Mouse (Mus musculus): ENCODE measurements around the gene Frmd4a. TPM values are rescaled to one million over a fixed set of nuclear protein-coding genes. Genes with fewer than 3 reads are reported as not detected.

Frmd4a gene
- total RNA-seq, 2 experiments from 2014 or later, result 79.2 to 169 TPM

- ATAC-seq (replicated peaks; ENCODE audit: low FRiP score, poor library complexity, severe bottlenecking), result no peak
Observed at GRCm38 (mm10) chr2:4412870-4413595, 395.5 kb downstream of the Frmd4a start.

GRCm38 (mm10) chr2:4413596-4414335, 396.2 kb downstream of the Frmd4a start:
- no peak for ATAC-seq (replicated peaks; ENCODE audit: low FRiP score, poor library complexity, severe bottlenecking)

GRCm38 (mm10) chr2:4420679-4421312, 403.3 kb downstream of the Frmd4a start:
- no peak for ATAC-seq (replicated peaks; ENCODE audit: low FRiP score, poor library complexity, severe bottlenecking)

DNA sequence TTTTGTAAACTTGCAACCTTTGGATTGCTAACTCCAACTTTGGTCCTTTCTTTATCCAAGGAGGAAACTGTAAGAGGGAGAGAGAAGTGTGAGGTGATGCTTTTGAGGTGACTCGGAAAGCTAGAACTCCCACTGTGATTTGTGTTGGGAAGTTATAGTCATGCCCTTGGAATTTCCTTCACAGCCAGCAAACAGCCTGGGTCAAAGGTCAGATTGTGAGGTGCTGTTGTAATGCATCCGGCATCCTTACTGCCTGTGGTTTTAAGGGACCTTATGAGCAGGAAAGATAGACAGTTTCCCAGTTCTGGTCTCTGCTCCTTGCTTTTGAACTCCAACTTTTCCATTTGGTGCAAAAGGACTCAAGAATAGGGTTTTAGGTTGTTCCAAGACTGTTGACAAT, 404.2 kb downstream of the Frmd4a start:
- no peak for ATAC-seq (replicated peaks; ENCODE audit: low FRiP score, poor library complexity, severe bottlenecking)

GRCm38 (mm10) chr2:4423896-4424295, 406.4 kb downstream of the Frmd4a start:
- no peak for ATAC-seq (replicated peaks; ENCODE audit: low FRiP score, poor library complexity, severe bottlenecking)

DNA sequence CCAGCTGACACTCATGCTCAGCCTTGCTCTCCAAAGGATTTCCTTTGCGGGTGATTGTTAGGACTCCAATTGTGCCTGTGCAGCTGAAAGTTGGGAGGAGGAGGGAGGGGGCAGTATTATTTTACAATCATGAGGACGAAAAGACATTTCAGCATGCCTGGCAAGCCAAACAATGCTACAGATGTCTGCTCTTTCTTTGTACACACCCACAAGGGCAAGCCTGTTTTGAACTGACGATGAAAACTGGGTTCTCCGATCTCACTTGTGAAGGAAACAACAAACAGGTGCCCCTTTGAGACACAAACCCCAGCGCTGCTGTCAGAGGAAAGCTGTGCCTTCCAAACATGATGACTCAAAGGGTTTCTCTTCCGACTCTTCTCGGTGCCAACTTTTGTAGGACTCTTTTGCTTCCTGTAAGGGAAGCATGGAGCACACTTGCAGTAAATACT, 410.9 kb downstream of the Frmd4a start:
- no peak for ATAC-seq (replicated peaks; ENCODE audit: low FRiP score, poor library complexity, severe bottlenecking)

GRCm38 (mm10) chr2:4433119-4433518, 415.6 kb downstream of the Frmd4a start:
- no peak for ATAC-seq (replicated peaks; ENCODE audit: low FRiP score, poor library complexity, severe bottlenecking)

GRCm38 (mm10) chr2:4435051-4435450, 417.5 kb downstream of the Frmd4a start:
- no peak for ATAC-seq (replicated peaks; ENCODE audit: low FRiP score, poor library complexity, severe bottlenecking)

DNA sequence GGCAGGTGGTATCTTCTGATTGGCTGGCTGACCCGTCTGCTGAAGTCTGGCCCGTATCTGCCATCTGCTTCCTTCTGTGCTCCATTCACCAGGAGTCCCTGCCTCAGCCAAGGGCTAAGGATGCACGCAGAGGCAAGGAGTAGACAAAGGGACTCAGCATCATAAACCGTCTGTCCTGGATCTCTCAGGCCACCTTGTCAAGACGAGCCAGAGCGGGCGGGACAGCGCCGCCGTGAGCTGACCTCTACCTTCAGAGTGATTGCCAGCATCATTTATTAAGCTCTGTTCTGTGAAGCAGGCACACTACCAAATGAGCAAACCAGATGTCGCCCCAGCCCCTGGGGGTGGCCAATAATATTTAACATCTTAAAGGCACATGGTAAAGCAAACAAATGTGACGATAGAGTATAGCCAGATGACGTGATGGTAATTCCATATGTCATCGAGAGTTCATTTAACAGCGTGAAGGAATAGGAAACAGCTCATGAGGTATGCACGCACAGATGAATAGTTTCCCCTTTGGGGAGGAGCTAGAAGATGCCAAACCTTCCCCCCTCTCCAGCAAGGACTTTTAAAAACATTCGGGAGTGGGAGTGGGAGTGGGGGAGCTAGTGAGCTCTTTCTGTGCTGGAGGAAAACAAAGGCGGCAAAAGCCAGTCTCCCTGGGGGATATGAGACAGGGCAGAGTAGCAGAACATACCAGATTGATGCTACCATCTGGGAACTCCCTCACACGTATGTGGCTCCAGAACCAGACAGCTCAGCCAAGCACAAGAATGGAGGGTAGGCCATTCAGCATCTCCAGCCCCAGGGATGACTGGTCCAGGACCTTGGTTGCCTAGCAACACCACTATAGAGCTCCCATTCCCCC, 419.1 kb downstream of the Frmd4a start:
- no peak for ATAC-seq (replicated peaks; ENCODE audit: low FRiP score, poor library complexity, severe bottlenecking)

GRCm38 (mm10) chr2:4438739-4439138, 421.2 kb downstream of the Frmd4a start:
- no peak for ATAC-seq (replicated peaks; ENCODE audit: low FRiP score, poor library complexity, severe bottlenecking)

DNA sequence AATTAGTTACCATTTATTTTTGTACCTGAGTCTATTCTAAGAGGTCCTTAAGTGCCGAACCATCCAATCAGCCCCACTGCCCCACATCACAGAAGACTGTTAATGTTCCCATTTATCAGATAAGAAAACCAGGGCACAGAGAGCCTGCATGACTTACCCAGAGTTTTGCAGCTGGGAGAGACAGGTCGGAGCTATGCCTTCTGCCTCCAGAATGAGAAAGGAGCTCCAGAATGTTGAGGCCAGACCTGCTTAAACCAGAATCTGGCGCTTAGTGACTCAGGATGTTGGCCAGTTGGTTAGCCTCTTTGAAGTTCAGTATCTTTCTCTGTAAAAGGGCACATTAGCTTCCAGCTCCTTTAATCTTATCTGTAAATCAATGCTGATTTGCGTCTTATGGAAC, 422.4 kb downstream of the Frmd4a start:
- ATAC-seq (replicated peaks; ENCODE audit: low FRiP score, poor library complexity, severe bottlenecking), result no peak

DNA sequence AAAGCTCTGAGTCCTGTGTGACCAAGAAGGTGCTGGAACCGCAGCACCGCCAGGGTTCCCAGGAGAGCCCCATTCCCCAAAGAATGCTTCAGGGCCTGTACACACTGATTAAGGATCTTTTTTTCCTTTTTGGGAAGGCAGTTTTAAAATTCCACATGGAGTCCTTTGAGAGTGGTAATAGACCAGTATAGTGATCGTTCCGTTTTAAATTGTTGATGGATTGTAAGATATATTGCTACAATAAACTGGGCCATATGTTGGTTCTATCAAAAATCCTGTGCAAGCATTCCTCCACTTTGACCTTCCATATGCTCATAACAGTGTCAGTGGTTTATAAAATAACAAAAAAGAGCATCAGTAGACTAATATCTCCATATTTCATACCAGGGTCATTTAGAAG, 424.3 kb downstream of the Frmd4a start:
- ATAC-seq (replicated peaks; ENCODE audit: low FRiP score, poor library complexity, severe bottlenecking), result no peak

DNA sequence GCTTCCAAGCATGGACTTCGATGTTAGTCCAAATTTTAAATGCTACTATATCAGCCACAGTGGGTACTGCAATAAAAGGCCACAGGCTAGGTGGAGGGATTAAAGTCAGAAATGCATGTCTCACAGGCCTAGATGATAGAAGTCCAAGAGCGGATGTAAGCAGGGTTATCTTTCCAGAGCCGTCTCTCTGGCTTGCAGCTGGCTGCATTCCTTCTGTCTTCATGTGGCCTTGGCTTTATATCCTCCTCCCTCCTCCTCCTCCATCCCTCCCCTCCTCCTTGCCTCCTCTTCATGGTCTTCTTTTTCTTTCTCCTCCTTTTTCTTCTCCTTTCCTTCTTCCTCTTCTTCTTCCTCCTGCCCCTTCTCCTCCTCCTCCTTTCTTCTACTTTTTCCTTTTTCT, 427.2 kb downstream of the Frmd4a start:
- ATAC-seq (replicated peaks; ENCODE audit: low FRiP score, poor library complexity, severe bottlenecking), result no peak

DNA sequence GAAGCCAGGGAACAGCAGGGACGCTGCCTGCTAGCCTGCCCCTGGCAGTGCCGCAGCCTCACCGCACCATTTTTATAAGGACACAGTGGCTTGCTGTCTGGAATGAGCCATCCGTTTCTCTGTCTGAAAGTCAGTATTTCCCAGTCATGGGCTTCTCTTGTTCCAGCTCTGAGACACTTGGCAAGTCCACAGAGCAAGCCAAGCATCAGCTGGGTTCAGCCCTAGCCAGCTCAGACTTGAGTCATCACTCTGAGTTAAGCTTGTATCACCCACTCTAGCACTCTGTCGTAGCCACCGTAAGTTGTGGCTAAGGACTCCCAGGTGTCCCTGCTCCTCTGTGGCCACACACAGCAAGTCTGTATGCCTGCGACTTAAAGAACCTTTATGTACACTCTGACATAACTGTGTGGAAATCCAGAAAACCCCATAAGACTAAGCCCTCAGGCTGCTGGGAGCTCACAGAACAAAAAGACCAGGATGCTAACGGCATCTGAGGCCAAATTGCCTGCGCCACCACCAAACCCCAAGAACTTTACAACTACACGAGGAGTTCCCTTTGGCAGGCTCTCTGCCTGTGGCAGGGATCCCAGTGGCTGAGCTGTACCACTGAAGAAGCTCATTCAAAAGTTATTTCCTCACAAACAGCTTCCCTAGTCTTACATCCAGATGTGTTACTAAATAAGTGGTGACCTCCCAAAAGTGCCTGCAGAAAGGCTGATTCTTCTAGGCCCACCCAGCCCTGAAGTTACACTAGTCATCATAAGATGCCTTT, 428.3 kb downstream of the Frmd4a start:
- ATAC-seq (replicated peaks; ENCODE audit: low FRiP score, poor library complexity, severe bottlenecking), result no peak

GRCm38 (mm10) chr2:4449860-4450480, 432.5 kb downstream of the Frmd4a start:
- ATAC-seq (replicated peaks; ENCODE audit: low FRiP score, poor library complexity, severe bottlenecking), result no peak

DNA sequence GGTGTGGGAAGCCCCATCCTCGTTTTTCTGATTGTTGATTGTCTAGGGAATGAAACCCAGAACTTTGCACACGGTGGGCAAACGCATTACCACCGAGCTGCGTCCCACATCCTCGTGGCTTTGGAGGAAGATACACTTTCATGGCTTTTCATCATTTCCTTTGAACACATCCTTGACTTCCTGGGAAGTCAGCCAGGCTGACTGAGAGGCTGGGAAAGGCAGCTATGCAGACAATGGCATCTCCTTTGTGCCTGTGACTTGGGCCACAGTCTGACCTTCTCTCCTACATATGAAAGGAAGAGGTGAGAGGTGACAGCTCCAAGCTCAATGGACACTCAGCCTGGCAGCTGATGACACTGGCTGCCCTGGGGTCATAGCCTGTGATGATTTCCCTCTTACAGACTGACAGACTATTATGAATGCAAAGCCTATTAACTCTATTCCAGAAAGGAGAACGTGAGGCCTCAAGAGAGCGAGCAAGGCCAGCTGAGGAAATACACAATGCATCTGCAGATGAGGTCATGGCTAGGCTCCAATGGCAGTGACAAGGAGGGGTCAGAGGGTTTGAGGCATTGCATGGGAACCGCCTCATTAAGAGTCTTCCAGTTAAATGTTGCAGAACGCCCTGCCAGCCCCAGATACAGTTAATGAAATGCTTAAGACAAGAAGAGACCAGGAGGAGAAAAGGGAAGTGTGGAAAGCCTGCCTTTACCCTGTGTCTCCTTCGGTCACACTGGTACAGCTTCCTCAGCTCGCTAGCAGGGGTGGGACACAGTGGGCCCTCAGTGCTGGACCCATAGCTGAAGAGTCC, 435.3 kb downstream of the Frmd4a start:
- no peak for ATAC-seq (replicated peaks; ENCODE audit: low FRiP score, poor library complexity, severe bottlenecking)

GRCm38 (mm10) chr2:4455097-4456025, 437.8 kb downstream of the Frmd4a start:
- no peak for ATAC-seq (replicated peaks; ENCODE audit: low FRiP score, poor library complexity, severe bottlenecking)

Measured in erythroid progenitor cell, adult 5-6 weeks (primary cell).